Mouse (Mus musculus): ENCODE data around the gene S1pr2. TPM values are rescaled to one million over a fixed set of nuclear protein-coding genes. Genes with fewer than 3 reads are reported as not detected.
"Not testable (repeated sequence)": the region's sequence is repeated elsewhere in the genome, so short reads cannot be mapped to it uniquely, and the experiment has no call there.

Gene S1pr2
- polyA plus RNA-seq, 1 experiment from 2014 or later: 24.4 TPM

GRCm38 (mm10) chr9:21015571-21016130 is 39.1 kb upstream of the S1pr2 start, which contains the start of gene Icam1:
Gene Icam1, plus strand, starts transcription at chr9:21015985.
- 1% methylated on average over 29 of the region's 30 CpGs for WGBS
- H3K36me3 ChIP-seq (ENCODE audit: control insufficient read depth, insufficient read depth, low read length): no peaks in the 10 kb centered on the region
- ATAC-seq: peak; percentile 86
- H3K4me3 ChIP-seq (ENCODE audit: low read length): peak within 1 kb of the TSS; percentile 53
- H3K4me1 ChIP-seq (ENCODE audit: control insufficient read depth, insufficient read depth, low read length): peaks cover 24% of the 10 kb centered on the region
- peak within 1 kb of the TSS; percentile 71 for H3K4me2 ChIP-seq (ENCODE audit: low read depth, low read length)
- H3K27ac ChIP-seq (ENCODE audit: low read length): peak within 1 kb of the TSS; percentile 37; the same call in 1 of the 2 replicates
- peak within 1 kb of the TSS; percentile 65 for H3K9ac ChIP-seq (ENCODE audit: low read depth, low read length)
- H3K27me3 ChIP-seq (replicated peaks; ENCODE audit: control insufficient read depth, insufficient read depth, low read length): peaks cover 7% of the 10 kb centered on the region; the same call in 1 of the 2 replicates
- H3K9me3 ChIP-seq (ENCODE audit: control insufficient read depth, low read length): no peaks in the 10 kb centered on the region

- H3K9ac ChIP-seq (ENCODE audit: low read depth, low read length): peak overlapping the region; percentile 65
- ATAC-seq: peak; percentile 56
- H3K4me1 ChIP-seq (ENCODE audit: control insufficient read depth, insufficient read depth, low read length): peaks cover 24% of the 10 kb centered on the region
- no peaks in the 10 kb centered on the region for H3K9me3 ChIP-seq (ENCODE audit: control insufficient read depth, low read length)
- H3K4me2 ChIP-seq (ENCODE audit: low read depth, low read length): peak overlapping the region; percentile 71
- H3K27ac ChIP-seq (ENCODE audit: low read length): peak overlapping the region; percentile 37; the same call in 1 of the 2 replicates
- WGBS: 6% methylated on average over 28 of the region's 29 CpGs
- H3K4me3 ChIP-seq (ENCODE audit: low read length): peak overlapping the region; percentile 53
- peaks cover 7% of the 10 kb centered on the region; the same call in 1 of the 2 replicates for H3K27me3 ChIP-seq (replicated peaks; ENCODE audit: control insufficient read depth, insufficient read depth, low read length)
- no peaks in the 10 kb centered on the region for H3K36me3 ChIP-seq (ENCODE audit: control insufficient read depth, insufficient read depth, low read length)
Observed at GRCm38 (mm10) chr9:21014691-21015570, 38.4 kb upstream of the S1pr2 start.

- Histone ChIP-seq H3K4me3 (ENCODE audit: low read length) (no peak overlapping the region), H3K4me1 (ENCODE audit: control insufficient read depth, insufficient read depth, low read length) (peaks cover 24% of the 10 kb centered on the region), H3K36me3 (ENCODE audit: control insufficient read depth, insufficient read depth, low read length) (peaks cover 9% of the 10 kb centered on the region), H3K9me3 (ENCODE audit: control insufficient read depth, low read length) (no peaks in the 10 kb centered on the region), H3K4me2 (ENCODE audit: low read depth, low read length) (no peak overlapping the region), H3K9ac (ENCODE audit: low read depth, low read length) (no peak overlapping the region), H3K27me3 (replicated peaks; ENCODE audit: control insufficient read depth, insufficient read depth, low read length) (peaks cover 7% of the 10 kb centered on the region; the same call in 1 of the 2 replicates), H3K27ac (ENCODE audit: low read length) (peak overlapping the region; percentile 54; the same call in 1 of the 2 replicates)
- 56% methylated on average over 1 of the region's 1 CpGs for WGBS
- ATAC-seq: no peak
Observed at GRCm38 (mm10) chr9:21012368-21012767, 35.8 kb upstream of the S1pr2 start.

- Histone ChIP-seq H3K36me3 (ENCODE audit: control insufficient read depth, insufficient read depth, low read length) (peaks cover 9% of the 10 kb centered on the region), H3K9ac (ENCODE audit: low read depth, low read length) (no peak overlapping the region), H3K9me3 (ENCODE audit: control insufficient read depth, low read length) (no peaks in the 10 kb centered on the region), H3K27ac (ENCODE audit: low read length) (peak overlapping the region; percentile 77), H3K4me3 (ENCODE audit: low read length) (no peak overlapping the region), H3K4me2 (ENCODE audit: low read depth, low read length) (no peak overlapping the region), H3K4me1 (ENCODE audit: control insufficient read depth, insufficient read depth, low read length) (peaks cover 24% of the 10 kb centered on the region), H3K27me3 (replicated peaks; ENCODE audit: control insufficient read depth, insufficient read depth, low read length) (peaks cover 7% of the 10 kb centered on the region; the same call in 1 of the 2 replicates)
- no peak for ATAC-seq
- 53% methylated on average over 5 of the region's 5 CpGs for WGBS
Observed at GRCm38 (mm10) chr9:21011846-21012312, 35.3 kb upstream of the S1pr2 start.

- 72% methylated on average over 9 of the region's 9 CpGs for WGBS
- H3K9me3 ChIP-seq (ENCODE audit: control insufficient read depth, low read length); H3K9ac ChIP-seq (ENCODE audit: low read depth, low read length); H3K4me3 ChIP-seq (ENCODE audit: low read length); H3K4me2 ChIP-seq (ENCODE audit: low read depth, low read length); H3K27ac ChIP-seq (ENCODE audit: low read length); H3K27me3 ChIP-seq (replicated peaks; ENCODE audit: control insufficient read depth, insufficient read depth, low read length); ATAC-seq: not testable (repeated sequence)
- Histone ChIP-seq H3K4me1 (ENCODE audit: control insufficient read depth, insufficient read depth, low read length) (peaks cover 19% of the 10 kb centered on the region), H3K36me3 (ENCODE audit: control insufficient read depth, insufficient read depth, low read length) (peaks cover 13% of the 10 kb centered on the region)
Observed at GRCm38 (mm10) chr9:21010939-21011541, 34.5 kb upstream of the S1pr2 start.

GRCm38 (mm10) chr9:21010362-21010761 is 33.8 kb upstream of the S1pr2 start:
- ATAC-seq: no peak
- WGBS: 52% methylated on average over 2 of the region's 2 CpGs

GRCm38 (mm10) chr9:21008007-21008406 is 31.4 kb upstream of the S1pr2 start:
- H3K4me2 ChIP-seq (ENCODE audit: low read depth, low read length): no peak overlapping the region
- H3K4me3 ChIP-seq (ENCODE audit: low read length): no peak overlapping the region
- no peaks in the 10 kb centered on the region for H3K27me3 ChIP-seq (replicated peaks; ENCODE audit: control insufficient read depth, insufficient read depth, low read length)
- H3K27ac ChIP-seq (ENCODE audit: low read length): no peak overlapping the region
- H3K9ac ChIP-seq (ENCODE audit: low read depth, low read length): no peak overlapping the region
- 77% methylated on average over 7 of the region's 7 CpGs for WGBS
- 0 out of 2 replicates have a peak, but pooled peaks cover 3% of the 10 kb centered on the region for H3K4me1 ChIP-seq (ENCODE audit: control insufficient read depth, insufficient read depth, low read length)
- ATAC-seq: no peak
- no peaks in the 10 kb centered on the region for H3K9me3 ChIP-seq (ENCODE audit: control insufficient read depth, low read length)
- peaks cover 16% of the 10 kb centered on the region for H3K36me3 ChIP-seq (ENCODE audit: control insufficient read depth, insufficient read depth, low read length)

More at GRCm38 (mm10) chr9:21010362-21010761, 33.8 kb upstream of the S1pr2 start:
- Histone ChIP-seq H3K4me3 (ENCODE audit: low read length) (no peak overlapping the region), H3K27ac (ENCODE audit: low read length) (no peak overlapping the region), H3K4me1 (ENCODE audit: control insufficient read depth, insufficient read depth, low read length) (peaks cover 13% of the 10 kb centered on the region), H3K9ac (ENCODE audit: low read depth, low read length) (no peak overlapping the region), H3K9me3 (ENCODE audit: control insufficient read depth, low read length) (no peaks in the 10 kb centered on the region), H3K27me3 (replicated peaks; ENCODE audit: control insufficient read depth, insufficient read depth, low read length) (peaks cover 7% of the 10 kb centered on the region; the same call in 1 of the 2 replicates), H3K36me3 (ENCODE audit: control insufficient read depth, insufficient read depth, low read length) (peaks cover 16% of the 10 kb centered on the region), H3K4me2 (ENCODE audit: low read depth, low read length) (no peak overlapping the region)

- H3K4me3 ChIP-seq (ENCODE audit: low read length): no peak overlapping the region
- H3K4me1 ChIP-seq (ENCODE audit: control insufficient read depth, insufficient read depth, low read length): 0 out of 2 replicates have a peak, but pooled peaks cover 3% of the 10 kb centered on the region
- no peaks in the 10 kb centered on the region for H3K27me3 ChIP-seq (replicated peaks; ENCODE audit: control insufficient read depth, insufficient read depth, low read length)
- no peak for ATAC-seq
- 93% methylated on average over 10 of the region's 10 CpGs for WGBS
- no peaks in the 10 kb centered on the region for H3K9me3 ChIP-seq (ENCODE audit: control insufficient read depth, low read length)
- H3K9ac ChIP-seq (ENCODE audit: low read depth, low read length): no peak overlapping the region
- no peak overlapping the region for H3K27ac ChIP-seq (ENCODE audit: low read length)
- peaks cover 16% of the 10 kb centered on the region for H3K36me3 ChIP-seq (ENCODE audit: control insufficient read depth, insufficient read depth, low read length)
- no peak overlapping the region for H3K4me2 ChIP-seq (ENCODE audit: low read depth, low read length)
Observed at GRCm38 (mm10) chr9:21007313-21007952, 30.9 kb upstream of the S1pr2 start.

Measured in intestine, embryonic 16.5 days (tissue).